29 mouse cellular contexts compared by ENCODE assay signal in the genomic region with DNA sequence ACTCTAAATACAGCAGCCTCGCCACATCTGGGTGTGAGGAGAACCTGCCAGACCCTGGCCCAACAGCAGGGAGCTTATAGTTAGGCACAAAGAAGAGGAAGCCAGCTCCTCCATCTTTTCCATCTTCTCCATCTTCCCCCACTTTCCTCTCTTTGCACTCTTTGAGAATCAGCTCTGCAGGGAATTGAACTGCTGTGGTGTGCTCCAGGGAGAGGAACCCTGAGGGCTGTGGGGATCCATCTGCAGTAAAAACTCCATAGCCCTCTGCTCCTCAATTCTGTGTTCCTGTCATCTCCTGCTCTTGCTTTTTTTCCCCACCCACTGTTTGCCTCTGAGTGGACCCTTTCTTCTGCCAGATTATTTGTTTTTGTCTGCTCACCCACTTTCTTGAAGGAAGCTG. TPM values are rescaled to one million over a fixed set of nuclear protein-coding genes. Genes with fewer than 3 reads are reported as not detected.
"Had no signal": no experiment of that assay in that cellular context is flagged by ENCODE, and none has a peak within 500 bp of the region (broad histone marks: within the 10 kb centered on the region; RNA-seq: fewer than 3 reads in every experiment).

A gene (plus strand): TSS at position 301 of the 400 bp plus-strand sequence.

RNA-seq across cellular contexts. Expression of the gene that starts here (rescaled TPM):
- polyA plus RNA-seq: limb, embryonic 10.5 days; limb, embryonic 11.5 days; limb, embryonic 12.5 days; limb, embryonic 13.5 days; limb, embryonic 14.5 days; limb, embryonic 15.5 days; liver, embryonic 12.5 days; liver, embryonic 13.5 days; liver, embryonic 14.5 days; liver, embryonic 15.5 days; liver, embryonic 16.5 days; liver, postnatal 0 days; lung, adult 2 months; lung, embryonic 14.5 days; lung, embryonic 15.5 days; lung, embryonic 16.5 days; lung, postnatal 0 days; macrophage; midbrain, embryonic 10.5 days; midbrain, embryonic 11.5 days; midbrain, embryonic 12.5 days; midbrain, embryonic 13.5 days; midbrain, embryonic 14.5 days; midbrain, embryonic 15.5 days; midbrain, embryonic 16.5 days; midbrain, postnatal 0 days; myocyte; neural tube, embryonic 11.5 days; neural tube, embryonic 12.5 days had no signal
